Comparison of ENCODE assay signal across 8 mouse cellular contexts in genomic region chr2:170450933-170451332, GRCm38 (mm10). TPM values are rescaled to one million over a fixed set of nuclear protein-coding genes. Genes with fewer than 3 reads are reported as not detected.
DNase-seq lines count a peak whose midpoint lies in the region; ATAC-seq and TF ChIP-seq lines count a peak whose summit lies in the region.

No protein-coding gene starts in this region.

- H3K9me3 ChIP-seq in hindbrain, embryonic 10.5 days, result no peaks in the 10 kb centered on the region
- no peaks in the 10 kb centered on the region for H3K9me3 ChIP-seq in hindbrain, embryonic 13.5 days
- H3K9me3 ChIP-seq in limb, embryonic 13.5 days, result no peaks in the 10 kb centered on the region
- peaks cover 3% of the 10 kb centered on the region; the same call in 1 of the 2 replicates for H3K9me3 ChIP-seq in midbrain, embryonic 16.5 days (replicated peaks; ENCODE audit: control insufficient read depth, low read length, poor library complexity, severe bottlenecking)

- H3K27me3 ChIP-seq in hindbrain, embryonic 10.5 days (ENCODE audit: insufficient read depth, poor library complexity, severe bottlenecking), result peaks cover 8% of the 10 kb centered on the region; the same call in 1 of the 2 replicates
- H3K27me3 ChIP-seq in hindbrain, embryonic 13.5 days, result peaks cover 23% of the 10 kb centered on the region; the same call in 1 of the 2 replicates
- H3K27me3 ChIP-seq in kidney, adult 2 months (replicated peaks; ENCODE audit: control insufficient read depth, insufficient read depth, low read length), result no peaks in the 10 kb centered on the region
- H3K27me3 ChIP-seq in limb, embryonic 13.5 days, result peaks cover 7% of the 10 kb centered on the region
- H3K27me3 ChIP-seq in midbrain, embryonic 16.5 days (ENCODE audit: control insufficient read depth, insufficient read depth, low read depth, low read length), result no peaks in the 10 kb centered on the region

- H3K4me3 ChIP-seq in hindbrain, embryonic 10.5 days, result no peak overlapping the region
- no peak overlapping the region for H3K4me3 ChIP-seq in hindbrain, embryonic 13.5 days
- no peak overlapping the region for H3K4me3 ChIP-seq in kidney, adult 2 months (ENCODE audit: insufficient read depth, low read depth, low read length)
- no peak overlapping the region for H3K4me3 ChIP-seq in limb, embryonic 13.5 days
- no peak overlapping the region for H3K4me3 ChIP-seq in midbrain, embryonic 16.5 days (ENCODE audit: low read depth, low read length)

- 12% methylated on average over 9 of the region's 9 CpGs for WGBS in hindbrain, embryonic 10.5 days
- WGBS in hindbrain, embryonic 13.5 days, result 9% methylated on average over 9 of the region's 9 CpGs
- 4% methylated on average over 9 of the region's 9 CpGs for WGBS in kidney, adult 2 months
- WGBS in limb, embryonic 13.5 days, result 8% methylated on average over 9 of the region's 9 CpGs
- WGBS in midbrain, embryonic 16.5 days, result 11% methylated on average over 9 of the region's 9 CpGs

- no peak for TF ChIP-seq POLR2A in kidney, adult 2 months (IDR thresholded peaks at IDR 0.05; ENCODE audit: low read depth, low read length)

- ATAC-seq in hindbrain, embryonic 13.5 days (ENCODE audit: low FRiP score), result no peak
- no peak for ATAC-seq in limb, embryonic 13.5 days (ENCODE audit: low FRiP score, low read depth)
- ATAC-seq in midbrain, embryonic 16.5 days, result no peak

- peak; percentile 87 for DNase-seq in hindbrain, embryonic 10.5 days (ENCODE audit: low spot score)
- peak; percentile 69 for DNase-seq in embryo, embryonic 11.5 days (ENCODE audit: low read depth, low spot score)
- peak; percentile 93 for DNase-seq in heart, adult 11 months
- peak; percentile 89 for DNase-seq in kidney, adult 2 months
- DNase-seq in spleen, postnatal 10 days (ENCODE audit: low spot score in 2 of 2), result peak; percentile 41 to 74

- TF ChIP-seq CTCF in kidney, adult 2 months (conservative IDR thresholded peaks at IDR 0.05; ENCODE audit: insufficient read depth, insufficient read length, low read depth, low read length), result peak; percentile 99

- H3K27ac ChIP-seq in hindbrain, embryonic 10.5 days, result no peak overlapping the region
- H3K27ac ChIP-seq in hindbrain, embryonic 13.5 days, result no peak overlapping the region
- H3K27ac ChIP-seq in kidney, adult 2 months (ENCODE audit: insufficient read depth, low read depth, low read length), result no peak overlapping the region
- H3K27ac ChIP-seq in limb, embryonic 13.5 days, result no peak overlapping the region
- no peak overlapping the region for H3K27ac ChIP-seq in midbrain, embryonic 16.5 days (ENCODE audit: low read length)

- H3K4me2 ChIP-seq in hindbrain, embryonic 13.5 days, result no peak overlapping the region
- peak overlapping the region; percentile 41 for H3K4me2 ChIP-seq in limb, embryonic 13.5 days (replicated peaks)
- peak overlapping the region; percentile 17; the same call in 1 of the 2 replicates for H3K4me2 ChIP-seq in midbrain, embryonic 16.5 days (ENCODE audit: low read length)

- no peak overlapping the region for H3K9ac ChIP-seq in hindbrain, embryonic 13.5 days
- no peak overlapping the region for H3K9ac ChIP-seq in limb, embryonic 13.5 days
- no peak overlapping the region for H3K9ac ChIP-seq in midbrain, embryonic 16.5 days (ENCODE audit: low read depth, low read length)

- H3K36me3 ChIP-seq in hindbrain, embryonic 10.5 days, result no peaks in the 10 kb centered on the region
- no peaks in the 10 kb centered on the region for H3K36me3 ChIP-seq in hindbrain, embryonic 13.5 days
- H3K36me3 ChIP-seq in kidney, adult 2 months (ENCODE audit: control insufficient read depth, insufficient read depth, low read length), result no peaks in the 10 kb centered on the region
- no peaks in the 10 kb centered on the region for H3K36me3 ChIP-seq in limb, embryonic 13.5 days
- H3K36me3 ChIP-seq in midbrain, embryonic 16.5 days (ENCODE audit: control insufficient read depth, insufficient read depth, low read length), result no peaks in the 10 kb centered on the region

- peaks cover 12% of the 10 kb centered on the region for H3K4me1 ChIP-seq in hindbrain, embryonic 10.5 days (replicated peaks)
- H3K4me1 ChIP-seq in hindbrain, embryonic 13.5 days (replicated peaks), result peaks cover 5% of the 10 kb centered on the region; the same call in 1 of the 2 replicates
- no peaks in the 10 kb centered on the region; the same call in 1 of the 2 replicates for H3K4me1 ChIP-seq in kidney, adult 2 months (ENCODE audit: control insufficient read depth, insufficient read depth, low read length)
- 0 out of 2 replicates have a peak, but pooled peaks cover 4% of the 10 kb centered on the region for H3K4me1 ChIP-seq in limb, embryonic 13.5 days
- no peaks in the 10 kb centered on the region for H3K4me1 ChIP-seq in midbrain, embryonic 16.5 days (ENCODE audit: control insufficient read depth, insufficient read depth, low read length)

RNA-seq across cellular contexts. Expression of gene Bcas1, which starts 23.3 kb away (rescaled TPM):
- polyA plus RNA-seq in hindbrain, embryonic 10.5 days (2016; fragmentation: Nextera tagmentation; extraction: Ambion mirVana), result 1.1 and 2.2 TPM in 2 replicates
- polyA plus RNA-seq in hindbrain, embryonic 13.5 days (2015; fragmentation: Nextera tagmentation; extraction: Ambion mirVana), result 13.8 and 17.9 TPM in 2 replicates
- 0.29 and 0.45 TPM in 2 replicates for polyA plus RNA-seq in kidney, adult 2 months (2012; rRNA removed)
- 0.89 and 1.1 TPM in 2 replicates for polyA plus RNA-seq in limb, embryonic 13.5 days (2015; fragmentation: Nextera tagmentation; extraction: Ambion mirVana)
- 7.2 and 9.9 TPM in 2 replicates for polyA plus RNA-seq in midbrain, embryonic 16.5 days (2015; fragmentation: Nextera tagmentation; extraction: Ambion mirVana)

RNA-seq across cellular contexts. Expression of gene Pfdn4, which starts 45.3 kb away (rescaled TPM):
- polyA plus RNA-seq in hindbrain, embryonic 10.5 days (2016; fragmentation: Nextera tagmentation; extraction: Ambion mirVana), result 93.1 and 104 TPM in 2 replicates
- 133 and 148 TPM in 2 replicates for polyA plus RNA-seq in hindbrain, embryonic 13.5 days (2015; fragmentation: Nextera tagmentation; extraction: Ambion mirVana)
- polyA plus RNA-seq in kidney, adult 2 months (2012; rRNA removed), result 5.6 TPM in 2 replicates
- polyA plus RNA-seq in limb, embryonic 13.5 days (2015; fragmentation: Nextera tagmentation; extraction: Ambion mirVana), result 87.3 and 87.9 TPM in 2 replicates
- 128 and 133 TPM in 2 replicates for polyA plus RNA-seq in midbrain, embryonic 16.5 days (2015; fragmentation: Nextera tagmentation; extraction: Ambion mirVana)

RNA-seq across cellular contexts. Expression of gene Cyp24a1, which starts 46.0 kb away (rescaled TPM):
- polyA plus RNA-seq in hindbrain, embryonic 10.5 days (2016; fragmentation: Nextera tagmentation; extraction: Ambion mirVana), result 0.07 and 0.17 TPM in 2 replicates
- polyA plus RNA-seq in hindbrain, embryonic 13.5 days (2015; fragmentation: Nextera tagmentation; extraction: Ambion mirVana), result 0.12 TPM in 1 of 2 replicates, not detected in the other
- 27.5 and 29.2 TPM in 2 replicates for polyA plus RNA-seq in kidney, adult 2 months (2012; rRNA removed)
- polyA plus RNA-seq in limb, embryonic 13.5 days (2015; fragmentation: Nextera tagmentation; extraction: Ambion mirVana), result not detected in 2 replicates
- polyA plus RNA-seq in midbrain, embryonic 16.5 days (2015; fragmentation: Nextera tagmentation; extraction: Ambion mirVana), result 0.15 and 0.18 TPM in 2 replicates

Comparison
In these comparisons a context has a peak if more than half of its experiments do, and no peak if none do; other contexts are left out.
1. RNA of gene Pfdn4, which starts 45.3 kb away (polyA plus RNA-seq): 133 to 148 TPM in hindbrain, embryonic 13.5 days, 128 to 133 TPM in midbrain, embryonic 16.5 days, 93.1 to 104 TPM in hindbrain, embryonic 10.5 days and 87.3 to 87.9 TPM in limb, embryonic 13.5 days; 5.6 TPM in kidney, adult 2 months; every median in the first group is over 10 times any median in the second.
2. RNA of gene Cyp24a1, which starts 46.0 kb away (polyA plus RNA-seq): 27.5 to 29.2 TPM in kidney, adult 2 months; 0.15 to 0.18 TPM in midbrain, embryonic 16.5 days, 0.07 to 0.17 TPM in hindbrain, embryonic 10.5 days, not detected in limb, embryonic 13.5 days and 0.12 TPM in hindbrain, embryonic 13.5 days; every median in the first group is over 10 times any median in the second.
3. Peak in every context shown above with its lines, with median percentiles within 50 percentile points of each other: DNase-seq.